Mouse (Mus musculus) stomach, postnatal 0 days (tissue): ENCODE measurements at regions not wholly inside any gene's neighbourhood (a gene's known extent, or its start where the extent isn't known, plus 50 kb on each side); places are given as distances from the start of the nearest gene placed in this dataset.
A peak's percentile ranks its signal among the peaks of the same experiment; 100 is the strongest.

Experiments used
- ATAC-seq: fragments of 200-750 bp; cut with Nextera tagmentation; 2 replicates; pipeline ENCODE4 v1.8.0; 2017; ENCODE audit not compliant: low FRiP score, low TSS enrichment
- DNase-seq: peaks from one replicate; pipeline ENCODE4 v3.0.0-alpha.2; 2016; ENCODE audit warnings: low spot score
- H3K27ac ChIP-seq: fragments of 300-500 bp; sonication (generic); replicated peaks from 2 replicates; pipeline ENCODE4 v1.5.1; 2014; ENCODE audit warnings: mild to moderate bottlenecking, control low read depth
- H3K27me3 ChIP-seq: fragments of 300-500 bp; sonication (generic); 2 replicates; pipeline ENCODE4 v1.6.1; 2014; ENCODE audit warnings: low read length; ENCODE audit not compliant: control insufficient read depth, insufficient read depth
- H3K36me3 ChIP-seq: fragments of 300-500 bp; sonication (generic); 2 replicates; pipeline ENCODE4 v1.6.1; 2014; ENCODE audit warnings: low read length, mixed read lengths; ENCODE audit not compliant: control insufficient read depth, insufficient read depth
- H3K4me1 ChIP-seq: fragments of 300-500 bp; sonication (generic); replicated peaks from 2 replicates; pipeline ENCODE4 v1.6.1; 2014; ENCODE audit warnings: antibody characterized with exemption; ENCODE audit not compliant: control insufficient read depth, insufficient read depth
- H3K4me2 ChIP-seq: fragments of 300-500 bp; sonication (generic); replicated peaks from 2 replicates; pipeline ENCODE4 v1.6.1; 2014; ENCODE audit warnings: low read depth, mild to moderate bottlenecking, control low read depth, moderate library complexity
- H3K4me3 ChIP-seq: fragments of 300-500 bp; sonication (generic); 2 replicates; pipeline ENCODE4 v1.5.1; 2014; ENCODE audit warnings: low read depth, low read length, control low read depth
- H3K9ac ChIP-seq: fragments of 300-500 bp; sonication (generic); 2 replicates; pipeline ENCODE4 v1.6.1; 2014; ENCODE audit warnings: mild to moderate bottlenecking, low read length, control low read depth, mixed read lengths
- H3K9me3 ChIP-seq: fragments of 300-500 bp; sonication (generic); 2 replicates; pipeline ENCODE4 v1.6.1; 2016; ENCODE audit warnings: low read length; ENCODE audit not compliant: control insufficient read depth
- CTCF ChIP-seq: IDR thresholded peaks from 2 replicates; pipeline ENCODE4 v1.5.1; 2016; ENCODE audit warnings: antibody characterized with exemption, low read depth, mild to moderate bottlenecking, moderate library complexity
- EP300 ChIP-seq: optimal IDR thresholded peaks from 2 replicates; pipeline ENCODE3; 2016; ENCODE audit warnings: antibody characterized with exemption
- WGBS: fragments of 180-500 bp; shearing (Covaris S2); extraction: QIAGEN DNeasy Blood & Tissue Kit; methylation state at CpG from one replicate; pipeline ENCODE4 v1.1.7; 2014; 5-methylcytosine and 5-hydroxymethylcytosine counted together

GRCm38 (mm10) chr7:133328717-133329116, 204.6 kb upstream of the Ctbp2 start:
- H3K27ac ChIP-seq, result no peak overlapping the region
- DNase-seq (no peak), ATAC-seq (no peak)
- no peaks in the 10 kb centered on the region for H3K36me3 ChIP-seq
- no peaks in the 10 kb centered on the region for H3K9me3 ChIP-seq
- no peak overlapping the region for H3K9ac ChIP-seq
- H3K4me3 ChIP-seq, result no peak overlapping the region
- WGBS, result 44% methylated on average over 3 of the region's 3 CpGs
- TF ChIP-seq CTCF, result no peak
- H3K27me3 ChIP-seq, result no peaks in the 10 kb centered on the region
- no peaks in the 10 kb centered on the region for H3K4me1 ChIP-seq
- H3K4me2 ChIP-seq, result no peak overlapping the region

- H3K9ac ChIP-seq, result no peak overlapping the region
- no peaks in the 10 kb centered on the region for H3K9me3 ChIP-seq
- TF ChIP-seq EP300 (no peak), CTCF (no peak)
- no peak overlapping the region for H3K27ac ChIP-seq
- 61% methylated on average over 7 of the region's 7 CpGs for WGBS
- no peaks in the 10 kb centered on the region for H3K4me1 ChIP-seq
- no peaks in the 10 kb centered on the region for H3K36me3 ChIP-seq
- no peak overlapping the region for H3K4me3 ChIP-seq
- no peak for ATAC-seq
- no peaks in the 10 kb centered on the region for H3K27me3 ChIP-seq
- no peak overlapping the region for H3K4me2 ChIP-seq
- DNase-seq, result no peak
Measured at GRCm38 (mm10) chr7:133325548-133326190, 201.5 kb upstream of the Ctbp2 start.

GRCm38 (mm10) chr7:133323955-133324354, 199.8 kb upstream of the Ctbp2 start:
- H3K4me2 ChIP-seq, result no peak overlapping the region
- H3K27ac ChIP-seq, result no peak overlapping the region
- 67% methylated on average over 3 of the region's 3 CpGs for WGBS
- H3K36me3 ChIP-seq, result no peaks in the 10 kb centered on the region
- TF ChIP-seq CTCF (peak; percentile 18; the same call in 1 of the 2 replicates), EP300 (no peak)
- H3K4me3 ChIP-seq, result no peak overlapping the region
- DNase-seq (no peak), ATAC-seq (no peak)
- H3K9me3 ChIP-seq, result no peaks in the 10 kb centered on the region
- no peaks in the 10 kb centered on the region for H3K27me3 ChIP-seq
- no peak overlapping the region for H3K9ac ChIP-seq
- no peaks in the 10 kb centered on the region for H3K4me1 ChIP-seq

- H3K4me2 ChIP-seq, result no peak overlapping the region
- H3K9me3 ChIP-seq, result no peaks in the 10 kb centered on the region
- DNase-seq (no peak), ATAC-seq (no peak)
- H3K4me1 ChIP-seq, result no peaks in the 10 kb centered on the region
- H3K9ac ChIP-seq, result no peak overlapping the region
- TF ChIP-seq CTCF (no peak), EP300 (no peak)
- H3K27me3 ChIP-seq, result no peaks in the 10 kb centered on the region
- H3K36me3 ChIP-seq, result no peaks in the 10 kb centered on the region
- H3K4me3 ChIP-seq, result no peak overlapping the region
- H3K27ac ChIP-seq, result no peak overlapping the region
Measured at GRCm38 (mm10) chr7:133317511-133317910, 193.4 kb upstream of the Ctbp2 start.

GRCm38 (mm10) chr7:133316701-133317475, 192.7 kb upstream of the Ctbp2 start:
- no peaks in the 10 kb centered on the region for H3K9me3 ChIP-seq
- no peak overlapping the region for H3K27ac ChIP-seq
- H3K4me1 ChIP-seq, result no peaks in the 10 kb centered on the region
- 43% methylated on average over 9 of the region's 9 CpGs for WGBS
- no peak for DNase-seq
- no peaks in the 10 kb centered on the region for H3K27me3 ChIP-seq
- H3K9ac ChIP-seq, result no peak overlapping the region
- no peak overlapping the region for H3K4me3 ChIP-seq
- no peak overlapping the region for H3K4me2 ChIP-seq
- TF ChIP-seq CTCF (no peak), EP300 (no peak)
- no peaks in the 10 kb centered on the region for H3K36me3 ChIP-seq
- ATAC-seq, result no peak
